Mouse (Mus musculus) ES-CJ7 (cell line): ENCODE measurements at regions not wholly inside any gene's neighbourhood (a gene's known extent, or its start where the extent isn't known, plus 50 kb on each side); places are given as distances from the start of the nearest gene placed in this dataset.

ENCODE experiments used
- DNase-seq: peaks from one replicate; pipeline ENCODE4 v3.0.0; 2011; ENCODE audit warnings: low read depth, low spot score

- no peak for DNase-seq
Measured at GRCm38 (mm10) chr9:27694805-27695593, 95.6 kb upstream of the Opcml start.

- no peak for DNase-seq
Measured at GRCm38 (mm10) chr9:27701559-27701958, 89.0 kb upstream of the Opcml start.

GRCm38 (mm10) chr9:27702140-27702539 is 88.4 kb upstream of the Opcml start:
- DNase-seq: no peak

GRCm38 (mm10) chr9:27704001-27704400 is 86.6 kb upstream of the Opcml start:
- DNase-seq: no peak

GRCm38 (mm10) chr9:27723840-27724408 is 66.7 kb upstream of the Opcml start:
- no peak for DNase-seq

- no peak for DNase-seq
Measured at GRCm38 (mm10) chr9:27724576-27724975, 66.0 kb upstream of the Opcml start.

GRCm38 (mm10) chr9:27728652-27729557 is 61.7 kb upstream of the Opcml start:
- no peak for DNase-seq

GRCm38 (mm10) chr9:27729558-27729889 is 61.1 kb upstream of the Opcml start:
- DNase-seq: no peak

- peak; percentile 59 for DNase-seq
Measured at GRCm38 (mm10) chr9:27739287-27739686, 51.3 kb upstream of the Opcml start.
